In genomic region chr16:72897125-72897524, GRCm38 (mm10) we compare ENCODE assay signal across 17 mouse cellular contexts.
A peak's percentile ranks its signal among the peaks of the same experiment; 100 is the strongest.
DNase-seq lines count a peak whose midpoint lies in the region; ATAC-seq and TF ChIP-seq lines count a peak whose summit lies in the region.
"Had no signal": no experiment of that assay in that cellular context is flagged by ENCODE, and none has a peak within 500 bp of the region (broad histone marks: within the 10 kb centered on the region; RNA-seq: fewer than 3 reads in every experiment).

No protein-coding gene starts in this region.

- peak; percentile 8 to 12 for DNase-seq in heart, adult 18-20 months
- no peak for DNase-seq in heart, postnatal 36 days
- peak; percentile 25 for DNase-seq in lung, postnatal 10 days
- DNase-seq in lung, adult 2 months, result no peak
- peak; percentile 8 to 21 for DNase-seq in heart, postnatal 10 days
- no peak for DNase-seq in thymus, adult 18-20 months
- DNase-seq: cerebellum, adult 2 months; gastrocnemius, postnatal 10 days; kidney, adult 18-20 months; kidney, postnatal 36 days; lung, postnatal 4 days; spleen, adult 18-20 months had no signal

- no peak overlapping the region for H3K4me3 ChIP-seq in lung, adult 2 months (replicated peaks; ENCODE audit: extremely low read depth, low read depth, low read length)
- H3K4me3 ChIP-seq: embryonic facial prominence, embryonic 15.5 days; midbrain, embryonic 15.5 days; neural tube, embryonic 12.5 days had no signal

- intact Hi-C loops in heart, postnatal 36 days (cut with DNase I), result no loop called here
- intact Hi-C loops in heart, postnatal 10 days (cut with DNase I), result no loop called here

- ATAC-seq in megakaryocyte-erythroid progenitor cell, adult 5-6 weeks (replicated peaks; ENCODE audit: low FRiP score, low TSS enrichment, poor library complexity, severe bottlenecking), result no peak
- ATAC-seq: forebrain, embryonic 16.5 days; midbrain, embryonic 15.5 days had no signal

- WGBS in lung, adult 2 months, result 79% methylated on average over 11 of the region's 11 CpGs

- H3K4me1 ChIP-seq in lung, adult 2 months (ENCODE audit: control insufficient read depth, insufficient read depth, low read length), result no peaks in the 10 kb centered on the region
- H3K4me1 ChIP-seq: embryonic facial prominence, embryonic 15.5 days; midbrain, embryonic 15.5 days had no signal

- TF ChIP-seq POLR2A in lung, adult 2 months (IDR thresholded peaks at IDR 0.05; ENCODE audit: borderline replicate concordance, extremely low read depth, low read depth, low read length), result no peak

- TF ChIP-seq CTCF in lung, adult 2 months (IDR thresholded peaks at IDR 0.05; ENCODE audit: insufficient read depth, low read length), result no peak

Comparison
In these comparisons a context has a peak if more than half of its experiments do, and no peak if none do; other contexts are left out.
1. DNase-seq: peak in heart, adult 18-20 months (2 of 2), lung, postnatal 10 days (single experiment) and heart, postnatal 10 days (2 of 2); none in heart, postnatal 36 days (0 of 2), lung, adult 2 months (single experiment) and thymus, adult 18-20 months (0 of 2).